In genomic region chr15:18748574-18749246, GRCm38 (mm10) we compare ENCODE assay signal across 14 mouse cellular contexts.
DNase-seq lines count a peak whose midpoint lies in the region; ATAC-seq and TF ChIP-seq lines count a peak whose summit lies in the region.
"Had no signal": no experiment of that assay in that cellular context is flagged by ENCODE, and none has a peak within 500 bp of the region (broad histone marks: within the 10 kb centered on the region; RNA-seq: fewer than 3 reads in every experiment).

No protein-coding gene starts in this region.

- H3K27ac ChIP-seq in forebrain, embryonic 14.5 days (ENCODE audit: low read depth, low read length), result no peak overlapping the region
- no peak overlapping the region for H3K27ac ChIP-seq in forebrain, embryonic 11.5 days (ENCODE audit: low read depth, low read length)
- H3K27ac ChIP-seq in cerebellum, adult 2 months (ENCODE audit: insufficient read depth, low read length), result no peak overlapping the region
- H3K27ac ChIP-seq: liver, embryonic 13.5 days had no signal

- no peaks in the 10 kb centered on the region for H3K27me3 ChIP-seq in forebrain, embryonic 14.5 days (replicated peaks; ENCODE audit: control insufficient read depth, insufficient read depth, low read length)
- H3K27me3 ChIP-seq in forebrain, embryonic 11.5 days (ENCODE audit: control insufficient read depth, insufficient read depth, low read length), result no peaks in the 10 kb centered on the region
- no peaks in the 10 kb centered on the region for H3K27me3 ChIP-seq in cerebellum, adult 2 months (ENCODE audit: control insufficient read depth, insufficient read depth, low read length)
- H3K27me3 ChIP-seq: liver, embryonic 13.5 days had no signal

- no peak overlapping the region for H3K9ac ChIP-seq in forebrain, embryonic 14.5 days (ENCODE audit: low read length)
- no peak overlapping the region for H3K9ac ChIP-seq in forebrain, embryonic 11.5 days (ENCODE audit: low read length)
- H3K9ac ChIP-seq: liver, embryonic 13.5 days had no signal

- no peak overlapping the region for H3K4me3 ChIP-seq in forebrain, embryonic 14.5 days (ENCODE audit: low read depth, low read length)
- no peak overlapping the region for H3K4me3 ChIP-seq in forebrain, embryonic 11.5 days (ENCODE audit: low read depth, low read length)
- H3K4me3 ChIP-seq in cerebellum, adult 2 months (replicated peaks; ENCODE audit: insufficient read depth, low read depth, low read length), result no peak overlapping the region
- H3K4me3 ChIP-seq: liver, embryonic 13.5 days had no signal

- no peaks in the 10 kb centered on the region for H3K36me3 ChIP-seq in forebrain, embryonic 14.5 days (ENCODE audit: control insufficient read depth, insufficient read depth, low read length)
- no peaks in the 10 kb centered on the region for H3K36me3 ChIP-seq in forebrain, embryonic 11.5 days (ENCODE audit: control insufficient read depth, insufficient read depth, low read length)
- H3K36me3 ChIP-seq: liver, embryonic 13.5 days had no signal

- H3K4me2 ChIP-seq in forebrain, embryonic 14.5 days (ENCODE audit: low read length), result no peak overlapping the region
- no peak overlapping the region for H3K4me2 ChIP-seq in forebrain, embryonic 11.5 days (ENCODE audit: low read depth, low read length, severe bottlenecking)
- H3K4me2 ChIP-seq: liver, embryonic 13.5 days had no signal

- peak; percentile 39 for DNase-seq in forebrain, embryonic 14.5 days (ENCODE audit: low spot score)
- no peak for DNase-seq in forebrain, embryonic 11.5 days (ENCODE audit: low spot score)
- DNase-seq in frontal cortex, postnatal 14 days (ENCODE audit: low spot score in 2 of 2), result peak; percentile 11 to 14
- DNase-seq in layer of hippocampus, postnatal 36 days, result peak; percentile 62 to 63
- peak; percentile 8 for DNase-seq in right cerebral cortex, postnatal 14 days
- no peak for DNase-seq in thymus, postnatal 36 days
- no peak for DNase-seq in cerebellum, adult 2 months
- DNase-seq: B cell, adult 2 months; kidney, postnatal 36 days; liver, embryonic 13.5 days; lung, postnatal 4 days; spleen, adult 18-20 months had no signal

- TF ChIP-seq POLR2A in cerebellum, adult 2 months (IDR thresholded peaks at IDR 0.05; ENCODE audit: borderline replicate concordance, insufficient read depth, low read length), result no peak

- no peaks in the 10 kb centered on the region for H3K9me3 ChIP-seq in forebrain, embryonic 14.5 days (replicated peaks; ENCODE audit: control insufficient read depth, low read length)
- no peaks in the 10 kb centered on the region for H3K9me3 ChIP-seq in forebrain, embryonic 11.5 days (ENCODE audit: control insufficient read depth, low read length)
- H3K9me3 ChIP-seq: liver, embryonic 13.5 days had no signal

- 67% methylated on average over 3 of the region's 3 CpGs for WGBS in forebrain, embryonic 14.5 days
- WGBS in forebrain, embryonic 11.5 days, result 80% methylated on average over 3 of the region's 3 CpGs
- 23% methylated on average over 3 of the region's 3 CpGs for whole genome bisulfite sequencing in cerebellum, adult 2 months

- ATAC-seq in forebrain, embryonic 14.5 days, result peak; percentile 66
- ATAC-seq in forebrain, embryonic 11.5 days (replicated peaks; ENCODE audit: low FRiP score), result no peak
- ATAC-seq in erythroid progenitor cell, adult 5-6 weeks (replicated peaks; ENCODE audit: low FRiP score, poor library complexity, severe bottlenecking), result no peak
- ATAC-seq: activated CD4-positive, CD25-positive, alpha-beta regulatory T cell, adult 4 months had no signal

- no peaks in the 10 kb centered on the region for H3K4me1 ChIP-seq in forebrain, embryonic 14.5 days (ENCODE audit: control insufficient read depth, insufficient read depth, low read length)
- no peaks in the 10 kb centered on the region for H3K4me1 ChIP-seq in forebrain, embryonic 11.5 days (replicated peaks; ENCODE audit: control insufficient read depth, insufficient read depth, low read length)
- H3K4me1 ChIP-seq in cerebellum, adult 2 months (ENCODE audit: control insufficient read depth, insufficient read depth, low read length), result no peaks in the 10 kb centered on the region
- H3K4me1 ChIP-seq: liver, embryonic 13.5 days had no signal

- TF ChIP-seq CTCF in cerebellum, adult 2 months (IDR thresholded peaks at IDR 0.05; ENCODE audit: borderline replicate concordance, insufficient read depth, low read depth, low read length), result no peak

Comparison
In these comparisons a context has a peak if more than half of its experiments do, and no peak if none do; other contexts are left out.
1. DNase-seq: peak in forebrain, embryonic 14.5 days (single experiment), frontal cortex, postnatal 14 days (2 of 2), layer of hippocampus, postnatal 36 days (2 of 2) and right cerebral cortex, postnatal 14 days (single experiment); none in forebrain, embryonic 11.5 days (single experiment), thymus, postnatal 36 days (0 of 2) and cerebellum, adult 2 months (0 of 2).